Mouse (Mus musculus): ENCODE results near the gene Lrp10. TPM values are rescaled to one million over a fixed set of nuclear protein-coding genes. Genes with fewer than 3 reads are reported as not detected.
A peak's percentile ranks its signal among the peaks of the same experiment; 100 is the strongest.

Lrp10 gene
- polyA plus RNA-seq, 1 experiment from 2014 or later = 30.8 TPM

DNA sequence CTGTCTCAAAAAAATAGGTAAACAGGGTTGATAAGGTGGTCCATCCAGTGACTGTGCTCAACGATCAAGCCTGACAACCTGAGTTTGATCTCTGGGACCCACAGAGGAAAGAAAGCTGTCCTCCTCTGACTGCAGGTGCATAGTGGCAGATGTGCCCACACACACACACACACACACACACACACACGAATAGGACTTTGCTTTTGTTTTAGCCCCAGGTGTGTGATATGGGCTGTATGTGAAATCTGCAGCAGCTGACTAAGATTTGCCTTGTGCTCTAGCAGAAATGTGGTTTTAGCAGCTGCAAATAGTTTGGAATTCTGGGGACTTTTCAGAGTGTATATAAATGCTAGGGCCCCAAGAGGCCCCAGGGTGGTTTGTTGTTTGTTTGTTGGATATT is 35.4 kb downstream of the Lrp10 start:
- Histone ChIP-seq H3K4me2 (ENCODE audit: low read length) (no peak overlapping the region), H3K4me1 (replicated peaks; ENCODE audit: control insufficient read depth, insufficient read depth, low read length) (no peaks in the 10 kb centered on the region), H3K27ac (ENCODE audit: low read length) (no peak overlapping the region), H3K9me3 (ENCODE audit: control insufficient read depth, low read length) (no peaks in the 10 kb centered on the region), H3K4me3 (replicated peaks; ENCODE audit: low read length) (no peak overlapping the region), H3K27me3 (replicated peaks; ENCODE audit: control insufficient read depth, insufficient read depth, low read length) (no peaks in the 10 kb centered on the region), H3K9ac (replicated peaks; ENCODE audit: low read depth, low read length) (no peak overlapping the region), H3K36me3 (ENCODE audit: control insufficient read depth, insufficient read depth) (no peaks in the 10 kb centered on the region)
- ATAC-seq = no peak
- 83% methylated on average over 2 of the region's 2 CpGs for WGBS

DNA sequence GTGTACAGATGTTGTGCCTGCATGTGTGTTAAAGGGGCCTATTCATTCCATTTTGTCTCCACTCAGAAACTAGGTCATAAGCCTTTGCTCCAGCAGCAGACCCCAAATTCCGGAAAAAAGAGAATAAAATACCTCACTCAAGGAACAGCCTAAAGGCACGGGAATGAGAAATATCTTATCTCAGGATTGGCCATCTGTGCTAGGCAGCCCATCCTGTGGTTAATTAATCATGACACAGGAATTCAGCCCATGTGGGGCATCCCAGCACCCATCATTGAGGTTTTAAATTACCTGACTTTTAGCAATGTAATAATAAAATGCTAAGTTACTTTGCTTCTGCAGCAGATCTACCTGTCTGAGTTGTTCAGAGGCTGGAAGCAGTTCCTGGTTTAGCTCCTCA is 37.4 kb downstream of the Lrp10 start:
- Histone ChIP-seq H3K36me3 (ENCODE audit: control insufficient read depth, insufficient read depth) (no peaks in the 10 kb centered on the region), H3K9ac (replicated peaks; ENCODE audit: low read depth, low read length) (no peak overlapping the region), H3K4me1 (replicated peaks; ENCODE audit: control insufficient read depth, insufficient read depth, low read length) (no peaks in the 10 kb centered on the region), H3K4me2 (ENCODE audit: low read length) (no peak overlapping the region), H3K27ac (ENCODE audit: low read length) (no peak overlapping the region), H3K4me3 (replicated peaks; ENCODE audit: low read length) (no peak overlapping the region), H3K9me3 (ENCODE audit: control insufficient read depth, low read length) (no peaks in the 10 kb centered on the region), H3K27me3 (replicated peaks; ENCODE audit: control insufficient read depth, insufficient read depth, low read length) (no peaks in the 10 kb centered on the region)
- WGBS = 84% methylated on average over 2 of the region's 2 CpGs
- no peak for ATAC-seq

GRCm38 (mm10) chr14:54503092-54503491 is 39.2 kb downstream of the Lrp10 start:
- ATAC-seq = no peak
- no peaks in the 10 kb centered on the region for H3K27me3 ChIP-seq (replicated peaks; ENCODE audit: control insufficient read depth, insufficient read depth, low read length)
- WGBS = 86% methylated on average over 2 of the region's 2 CpGs
- H3K4me2 ChIP-seq (ENCODE audit: low read length) = no peak overlapping the region
- no peaks in the 10 kb centered on the region for H3K9me3 ChIP-seq (ENCODE audit: control insufficient read depth, low read length)
- no peaks in the 10 kb centered on the region for H3K4me1 ChIP-seq (replicated peaks; ENCODE audit: control insufficient read depth, insufficient read depth, low read length)
- H3K27ac ChIP-seq (ENCODE audit: low read length) = no peak overlapping the region
- no peak overlapping the region for H3K9ac ChIP-seq (replicated peaks; ENCODE audit: low read depth, low read length)
- H3K4me3 ChIP-seq (replicated peaks; ENCODE audit: low read length) = no peak overlapping the region
- 0 out of 2 replicates have a peak, but pooled peaks cover 13% of the 10 kb centered on the region for H3K36me3 ChIP-seq (ENCODE audit: control insufficient read depth, insufficient read depth)

- H3K9ac ChIP-seq (replicated peaks; ENCODE audit: low read depth, low read length) = no peak overlapping the region
- H3K4me2 ChIP-seq (ENCODE audit: low read length) = no peak overlapping the region
- no peaks in the 10 kb centered on the region for H3K27me3 ChIP-seq (replicated peaks; ENCODE audit: control insufficient read depth, insufficient read depth, low read length)
- WGBS = 93% methylated on average over 9 of the region's 9 CpGs
- H3K4me1 ChIP-seq (replicated peaks; ENCODE audit: control insufficient read depth, insufficient read depth, low read length) = no peaks in the 10 kb centered on the region
- peaks cover 63% of the 10 kb centered on the region for H3K36me3 ChIP-seq (ENCODE audit: control insufficient read depth, insufficient read depth)
- peaks cover 3% of the 10 kb centered on the region; the same call in 1 of the 2 replicates for H3K9me3 ChIP-seq (ENCODE audit: control insufficient read depth, low read length)
- H3K4me3 ChIP-seq (replicated peaks; ENCODE audit: low read length) = no peak overlapping the region
- ATAC-seq = no peak
- no peak overlapping the region for H3K27ac ChIP-seq (ENCODE audit: low read length)
Observed at GRCm38 (mm10) chr14:54509774-54510173, 45.8 kb downstream of the Lrp10 start.

DNA sequence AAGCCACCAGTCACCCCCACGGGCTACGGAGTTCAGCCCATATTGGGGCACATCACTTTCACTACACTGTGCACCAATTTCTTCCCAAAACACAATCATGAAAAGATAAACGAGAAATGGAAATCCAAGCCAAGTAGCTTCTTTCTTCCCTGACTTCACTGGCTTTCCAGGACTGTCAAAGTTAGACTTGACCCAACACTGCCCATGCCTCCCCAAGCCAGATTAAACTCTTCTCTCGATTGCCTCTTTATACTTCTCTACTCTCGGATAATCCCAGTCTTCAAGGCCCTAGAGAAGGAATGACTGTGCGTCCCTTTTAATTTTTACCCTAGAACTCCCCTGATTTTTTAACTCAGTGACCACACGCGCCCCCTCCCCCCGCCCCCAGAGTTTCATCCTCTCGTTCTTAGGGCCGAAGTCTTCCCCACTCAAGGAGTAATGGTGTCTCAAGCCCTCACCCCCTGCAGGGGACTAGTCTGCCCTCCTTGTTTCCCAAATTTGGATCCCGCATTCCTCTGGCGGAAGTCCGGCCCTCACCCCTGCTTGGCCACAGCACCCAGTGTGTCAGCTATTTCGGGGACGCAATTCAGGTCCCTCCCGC is 52.9 kb downstream of the Lrp10 start:
- 3% methylated on average over 17 of the region's 17 CpGs for WGBS
- peaks cover 3% of the 10 kb centered on the region; the same call in 1 of the 2 replicates for H3K9me3 ChIP-seq (ENCODE audit: control insufficient read depth, low read length)
- H3K27me3 ChIP-seq (replicated peaks; ENCODE audit: control insufficient read depth, insufficient read depth, low read length) = no peaks in the 10 kb centered on the region
- peak overlapping the region; percentile 69 for H3K9ac ChIP-seq (replicated peaks; ENCODE audit: low read depth, low read length)
- H3K36me3 ChIP-seq (ENCODE audit: control insufficient read depth, insufficient read depth) = peaks cover 22% of the 10 kb centered on the region
- peak overlapping the region; percentile 85 for H3K4me2 ChIP-seq (ENCODE audit: low read length)
- H3K4me1 ChIP-seq (replicated peaks; ENCODE audit: control insufficient read depth, insufficient read depth, low read length) = peaks cover 17% of the 10 kb centered on the region
- peak overlapping the region; percentile 48 for H3K27ac ChIP-seq (ENCODE audit: low read length)
- peak overlapping the region; percentile 63 for H3K4me3 ChIP-seq (replicated peaks; ENCODE audit: low read length)
- ATAC-seq = no peak; the same call in 1 of the 2 replicates

Other genes starting within 250 kb of the Lrp10 start
- gene Dad1, start 210.0 kb upstream of the Lrp10 start, polyA plus RNA-seq (2015; fragmentation: Nextera tagmentation; extraction: Ambion mirVana) = 290 and 292 TPM in 2 replicates
- gene Abhd4, start 209.9 kb upstream of the Lrp10 start, polyA plus RNA-seq (2015; fragmentation: Nextera tagmentation; extraction: Ambion mirVana) = 50.2 and 55.1 TPM in 2 replicates
- not detected in 2 replicates for gene Olfr49, start 179.2 kb upstream of the Lrp10 start, polyA plus RNA-seq (2015; fragmentation: Nextera tagmentation; extraction: Ambion mirVana)
- 44.5 and 49.0 TPM in 2 replicates for gene Oxa1l, start 103.3 kb upstream of the Lrp10 start, polyA plus RNA-seq (2015; fragmentation: Nextera tagmentation; extraction: Ambion mirVana)
- 3.9 and 4.9 TPM in 2 replicates for gene Slc7a7, start 46.4 kb upstream of the Lrp10 start, polyA plus RNA-seq (2015; fragmentation: Nextera tagmentation; extraction: Ambion mirVana)
- 229 and 239 TPM in 2 replicates for gene Mrpl52, start 37.2 kb upstream of the Lrp10 start, polyA plus RNA-seq (2015; fragmentation: Nextera tagmentation; extraction: Ambion mirVana)
- gene Mmp14, start 32.5 kb upstream of the Lrp10 start, polyA plus RNA-seq (2015; fragmentation: Nextera tagmentation; extraction: Ambion mirVana) = 49.4 and 62.3 TPM in 2 replicates
- 21.0 and 27.7 TPM in 2 replicates for gene Rem2, start 12.0 kb downstream of the Lrp10 start, polyA plus RNA-seq (2015; fragmentation: Nextera tagmentation; extraction: Ambion mirVana)
- gene Prmt5, start 53.4 kb downstream of the Lrp10 start, polyA plus RNA-seq (2015; fragmentation: Nextera tagmentation; extraction: Ambion mirVana) = 105 and 108 TPM in 2 replicates
- gene Haus4, start 90.5 kb downstream of the Lrp10 start, polyA plus RNA-seq (2015; fragmentation: Nextera tagmentation; extraction: Ambion mirVana) = 25.9 and 29.2 TPM in 2 replicates
- 8.1 and 8.2 TPM in 2 replicates for gene Ajuba, start 113.4 kb downstream of the Lrp10 start, polyA plus RNA-seq (2015; fragmentation: Nextera tagmentation; extraction: Ambion mirVana)
- gene 4931414P19Rik, start 141.9 kb downstream of the Lrp10 start, polyA plus RNA-seq (2015; fragmentation: Nextera tagmentation; extraction: Ambion mirVana) = 6.9 and 8.3 TPM in 2 replicates
- gene Psmb5, start 153.9 kb downstream of the Lrp10 start, polyA plus RNA-seq (2015; fragmentation: Nextera tagmentation; extraction: Ambion mirVana) = 399 and 428 TPM in 2 replicates
- not detected in 2 replicates for gene Psmb11, start 157.3 kb downstream of the Lrp10 start, polyA plus RNA-seq (2015; fragmentation: Nextera tagmentation; extraction: Ambion mirVana)
- gene Gm17606, start 176.8 kb downstream of the Lrp10 start, polyA plus RNA-seq (2015; fragmentation: Nextera tagmentation; extraction: Ambion mirVana) = 1.4 TPM in 1 of 2 replicates, not detected in the other
- gene Cdh24, start 177.2 kb downstream of the Lrp10 start, polyA plus RNA-seq (2015; fragmentation: Nextera tagmentation; extraction: Ambion mirVana) = 5.1 and 8.1 TPM in 2 replicates
- 72.8 and 76.3 TPM in 2 replicates for gene 1700123O20Rik, start 222.1 kb downstream of the Lrp10 start, polyA plus RNA-seq (2015; fragmentation: Nextera tagmentation; extraction: Ambion mirVana)
- 141 and 150 TPM in 2 replicates for gene Acin1, start 222.8 kb downstream of the Lrp10 start, polyA plus RNA-seq (2015; fragmentation: Nextera tagmentation; extraction: Ambion mirVana)
- gene Gm29776, start 234.7 kb downstream of the Lrp10 start, polyA plus RNA-seq (2015; fragmentation: Nextera tagmentation; extraction: Ambion mirVana) = 0.14 and 0.16 TPM in 2 replicates
- gene Cebpe, start 248.0 kb downstream of the Lrp10 start, polyA plus RNA-seq (2015; fragmentation: Nextera tagmentation; extraction: Ambion mirVana) = not detected in 2 replicates

Data from forebrain, embryonic 16.5 days (tissue).